Mouse (Mus musculus): ENCODE data around the gene Armc7. TPM values are rescaled to one million over a fixed set of nuclear protein-coding genes. Genes with fewer than 3 reads are reported as not detected.

Gene Armc7
- polyA plus RNA-seq, 1 experiment from 2014 or later: 11.6 TPM

- ATAC-seq (ENCODE audit: insufficient number of reproducible peaks, insufficient read depth, low FRiP score, low TSS enrichment, low read depth): no peak
- no peak overlapping the region; the same call in 1 of the 2 replicates for H3K9ac ChIP-seq
- peak overlapping the region; percentile 95 for H3K4me3 ChIP-seq
- no peaks in the 10 kb centered on the region for H3K27me3 ChIP-seq
- H3K4me2 ChIP-seq: peak overlapping the region; percentile 82
- peak overlapping the region; percentile 100 for H3K27ac ChIP-seq
- peaks cover 23% of the 10 kb centered on the region for H3K36me3 ChIP-seq
- peaks cover 16% of the 10 kb centered on the region for H3K4me1 ChIP-seq
- H3K9me3 ChIP-seq: no peaks in the 10 kb centered on the region
- WGBS: 86% methylated on average over 10 of the region's 10 CpGs
Observed at GRCm38 (mm10) chr11:115536856-115537568, 61.5 kb downstream of the Armc7 start.

GRCm38 (mm10) chr11:115538045-115538444, 62.6 kb downstream of the Armc7 start:
- Histone ChIP-seq H3K4me1 (peaks cover 16% of the 10 kb centered on the region), H3K36me3 (peaks cover 12% of the 10 kb centered on the region), H3K27ac (no peak overlapping the region), H3K4me3 (no peak overlapping the region), H3K4me2 (no peak overlapping the region), H3K9ac (no peak overlapping the region), H3K27me3 (no peaks in the 10 kb centered on the region), H3K9me3 (no peaks in the 10 kb centered on the region)
- WGBS: 61% methylated on average over 2 of the region's 2 CpGs
- no peak for ATAC-seq (ENCODE audit: insufficient number of reproducible peaks, insufficient read depth, low FRiP score, low TSS enrichment, low read depth)

Small RNAs within 50 kb of the gene (microRNA-seq; reads per million reads assigned to microRNA genes)
- gene Mir3968: 0.55 reads per million

Other genes with a start within 250 kb of the Armc7 start
- gene Grin2c, start 208.4 kb upstream of the Armc7 start, polyA plus RNA-seq (2015; fragmentation: Nextera tagmentation; extraction: Ambion mirVana): not detected in 2 replicates
- gene Fdxr, start 198.6 kb upstream of the Armc7 start, polyA plus RNA-seq (2015; fragmentation: Nextera tagmentation; extraction: Ambion mirVana): 14.5 and 15.3 TPM in 2 replicates
- gene Fads6, start 178.0 kb upstream of the Armc7 start, polyA plus RNA-seq (2015; fragmentation: Nextera tagmentation; extraction: Ambion mirVana): 0.31 and 0.43 TPM in 2 replicates
- gene Otop2, start 168.5 kb upstream of the Armc7 start, polyA plus RNA-seq (2015; fragmentation: Nextera tagmentation; extraction: Ambion mirVana): 0.20 TPM in 1 of 2 replicates, not detected in the other
- not detected in 2 replicates for gene Ush1g, start 153.6 kb upstream of the Armc7 start, polyA plus RNA-seq (2015; fragmentation: Nextera tagmentation; extraction: Ambion mirVana)
- 0.14 TPM in 1 of 2 replicates, not detected in the other for gene Otop3, start 140.9 kb upstream of the Armc7 start, polyA plus RNA-seq (2015; fragmentation: Nextera tagmentation; extraction: Ambion mirVana)
- gene Hid1, start 107.9 kb upstream of the Armc7 start, polyA plus RNA-seq (2015; fragmentation: Nextera tagmentation; extraction: Ambion mirVana): 4.0 and 6.2 TPM in 2 replicates
- 12.3 and 14.1 TPM in 2 replicates for gene Cdr2l, start 93.8 kb upstream of the Armc7 start, polyA plus RNA-seq (2015; fragmentation: Nextera tagmentation; extraction: Ambion mirVana)
- gene Mrpl58, start 71.9 kb upstream of the Armc7 start, polyA plus RNA-seq (2015; fragmentation: Nextera tagmentation; extraction: Ambion mirVana): 173 and 181 TPM in 2 replicates
- 880 and 943 TPM in 2 replicates for gene Atp5h, start 55.7 kb upstream of the Armc7 start, polyA plus RNA-seq (2015; fragmentation: Nextera tagmentation; extraction: Ambion mirVana)
- 9.6 and 17.5 TPM in 2 replicates for gene Kctd2, start 55.5 kb upstream of the Armc7 start, polyA plus RNA-seq (2015; fragmentation: Nextera tagmentation; extraction: Ambion mirVana)
- gene Trim80, start 35.1 kb upstream of the Armc7 start, polyA plus RNA-seq (2015; fragmentation: Nextera tagmentation; extraction: Ambion mirVana): 0.14 TPM in 1 of 2 replicates, not detected in the other
- 0.17 and 0.44 TPM in 2 replicates for gene Slc16a5, start 13.2 kb upstream of the Armc7 start, polyA plus RNA-seq (2015; fragmentation: Nextera tagmentation; extraction: Ambion mirVana)
- 77.2 and 85.3 TPM in 2 replicates for gene Nt5c, start 16.2 kb downstream of the Armc7 start, polyA plus RNA-seq (2015; fragmentation: Nextera tagmentation; extraction: Ambion mirVana)
- 566 and 584 TPM in 2 replicates for gene Jpt1, start 38.7 kb downstream of the Armc7 start, polyA plus RNA-seq (2015; fragmentation: Nextera tagmentation; extraction: Ambion mirVana)
- gene Sumo2, start 60.6 kb downstream of the Armc7 start, polyA plus RNA-seq (2015; fragmentation: Nextera tagmentation; extraction: Ambion mirVana): 1,193 and 1,231 TPM in 2 replicates
- 180 and 186 TPM in 2 replicates for gene Nup85, start 88.8 kb downstream of the Armc7 start, polyA plus RNA-seq (2015; fragmentation: Nextera tagmentation; extraction: Ambion mirVana)
- gene Mrps7, start 128.3 kb downstream of the Armc7 start, polyA plus RNA-seq (2015; fragmentation: Nextera tagmentation; extraction: Ambion mirVana): 92.8 and 95.6 TPM in 2 replicates
- 18.9 and 24.6 TPM in 2 replicates for gene Gga3, start 128.4 kb downstream of the Armc7 start, polyA plus RNA-seq (2015; fragmentation: Nextera tagmentation; extraction: Ambion mirVana)
- 20.2 and 20.6 TPM in 2 replicates for gene Mif4gd, start 137.3 kb downstream of the Armc7 start, polyA plus RNA-seq (2015; fragmentation: Nextera tagmentation; extraction: Ambion mirVana)
- 25.0 and 28.0 TPM in 2 replicates for gene Slc25a19, start 152.6 kb downstream of the Armc7 start, polyA plus RNA-seq (2015; fragmentation: Nextera tagmentation; extraction: Ambion mirVana)
- gene Grb2, start 232.9 kb downstream of the Armc7 start, polyA plus RNA-seq (2015; fragmentation: Nextera tagmentation; extraction: Ambion mirVana): 77.7 and 108 TPM in 2 replicates

Data from embryonic facial prominence, embryonic 13.5 days (tissue).